Mouse (Mus musculus) spleen, adult 2 months (tissue): ENCODE results near the gene Arhgdia.

Source experiments
- CTCF ChIP-seq: fragments of 200-500 bp; IDR thresholded peaks from 2 replicates; pipeline ENCODE4 v1.5.1; 2011; ENCODE audit warnings: mild to moderate bottlenecking, inconsistent platforms; ENCODE audit not compliant: insufficient read depth, insufficient read length, insufficient replicate concordance; ENCODE audit errors: extremely low read depth
- POLR2A ChIP-seq: fragments of 200-500 bp; IDR thresholded peaks from 2 replicates; pipeline ENCODE4 v1.6.1; 2011; ENCODE audit warnings: low read depth, low read length, inconsistent platforms

- TF ChIP-seq CTCF (no peak), POLR2A (no peak)
These were observed 1.2 kb downstream of the Arhgdia start for GRCm38 (mm10) chr11:120580190-120580589.
